Mouse (Mus musculus) kidney, adult 9 months (tissue): ENCODE measurements at regions not wholly inside any gene's neighbourhood (a gene's known extent, or its start where the extent isn't known, plus 50 kb on each side); places are given as distances from the start of the nearest gene placed in this dataset.
A peak's percentile ranks its signal among the peaks of the same experiment; 100 is the strongest.

ENCODE experiments used
- DNase-seq: peaks from one replicate; pipeline ENCODE4 v3.0.0; 2022

DNA sequence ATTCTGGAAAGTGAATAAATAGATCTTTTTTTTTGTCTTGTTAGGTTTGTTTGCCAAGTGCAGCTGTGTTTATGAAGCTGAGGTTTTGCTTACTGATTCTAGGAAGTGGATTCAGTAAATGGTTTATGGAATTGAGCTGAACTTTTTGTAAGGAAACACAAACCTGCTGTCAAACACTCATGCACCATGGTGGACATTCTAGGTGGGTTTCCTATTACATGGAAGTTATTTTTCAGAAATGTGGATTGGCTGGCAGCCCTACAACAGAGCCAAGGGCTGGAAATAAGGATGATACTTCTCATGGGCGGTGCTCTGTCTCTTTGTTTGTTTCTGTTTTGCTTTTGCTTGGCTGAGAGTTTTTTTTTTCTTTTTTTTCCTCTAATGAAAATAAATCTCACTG lies 508.5 kb upstream of the Kif2a start:
- DNase-seq: peak; percentile 9

DNA sequence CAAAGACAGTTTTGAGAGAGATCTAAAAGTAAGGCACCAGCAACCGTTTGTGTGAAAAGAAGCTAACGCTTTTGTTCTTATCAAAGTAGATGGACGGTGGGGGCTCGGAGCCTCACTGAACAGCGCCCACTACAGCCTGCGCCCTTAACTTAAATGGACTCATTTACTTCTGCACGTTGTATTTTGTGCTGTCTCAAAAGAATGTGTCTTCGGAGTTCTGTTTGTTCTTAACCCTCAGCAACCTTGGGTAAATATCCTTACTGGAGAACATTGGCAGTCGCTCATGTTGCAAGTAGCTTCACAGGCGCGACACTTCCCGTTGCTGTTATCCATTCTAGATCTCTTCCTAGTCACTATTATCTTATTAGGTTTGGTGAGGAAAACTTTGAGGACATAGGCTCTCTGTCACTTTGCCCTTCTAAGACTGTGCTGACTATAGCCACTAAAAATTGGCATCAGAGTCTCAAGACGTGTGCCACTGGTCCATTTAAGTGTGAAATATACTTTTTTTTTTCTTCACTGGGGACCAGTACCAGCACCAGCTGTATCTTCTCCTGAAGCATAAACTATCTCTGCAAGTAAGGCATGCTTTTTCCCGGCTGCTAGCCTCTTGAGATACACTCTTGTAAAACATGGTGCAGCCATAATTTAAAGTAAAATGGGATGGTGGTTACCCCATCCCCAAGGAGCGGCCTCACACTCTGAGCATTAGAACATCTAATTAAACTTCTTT lies 507.0 kb upstream of the Kif2a start:
- DNase-seq: peak; percentile 11

DNA sequence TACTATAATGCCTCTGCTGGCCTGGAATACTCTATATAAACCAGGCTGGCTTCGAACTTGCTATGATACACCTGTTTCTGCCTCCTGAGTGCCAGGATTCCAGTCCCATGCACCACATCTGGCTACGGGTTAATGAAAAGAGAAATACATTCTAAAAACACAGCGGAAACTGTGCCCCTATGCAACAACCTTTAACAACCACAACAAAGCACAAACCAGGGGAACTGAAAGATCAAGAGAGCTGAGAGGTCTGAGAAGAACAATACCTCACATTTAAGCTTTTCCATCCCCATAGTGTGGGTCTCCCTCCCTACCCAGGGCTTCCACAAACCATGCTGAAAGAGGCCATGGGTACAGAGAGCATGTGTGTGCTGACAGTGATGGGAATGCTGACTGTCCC lies 501.0 kb upstream of the Kif2a start:
- DNase-seq: no peak

DNA sequence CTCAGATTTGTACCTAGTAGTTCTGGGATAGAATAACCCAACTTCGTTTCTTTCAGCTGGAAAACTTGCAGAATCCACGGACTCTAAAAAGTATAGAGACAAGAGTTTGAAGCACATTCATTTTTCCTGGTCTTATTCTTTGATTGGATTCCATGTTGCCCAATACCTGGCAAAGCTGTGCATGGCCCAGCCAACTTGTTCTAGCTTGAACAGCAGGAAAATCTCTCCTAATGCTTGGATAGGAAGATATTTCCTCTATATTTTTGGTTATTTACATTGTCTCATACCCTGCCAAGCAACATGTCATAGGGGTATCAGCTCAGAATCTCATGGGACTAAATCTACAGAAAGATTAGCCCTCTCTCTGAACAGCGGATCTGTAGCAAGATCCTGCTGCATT lies 492.3 kb upstream of the Kif2a start:
- DNase-seq: no peak

DNA sequence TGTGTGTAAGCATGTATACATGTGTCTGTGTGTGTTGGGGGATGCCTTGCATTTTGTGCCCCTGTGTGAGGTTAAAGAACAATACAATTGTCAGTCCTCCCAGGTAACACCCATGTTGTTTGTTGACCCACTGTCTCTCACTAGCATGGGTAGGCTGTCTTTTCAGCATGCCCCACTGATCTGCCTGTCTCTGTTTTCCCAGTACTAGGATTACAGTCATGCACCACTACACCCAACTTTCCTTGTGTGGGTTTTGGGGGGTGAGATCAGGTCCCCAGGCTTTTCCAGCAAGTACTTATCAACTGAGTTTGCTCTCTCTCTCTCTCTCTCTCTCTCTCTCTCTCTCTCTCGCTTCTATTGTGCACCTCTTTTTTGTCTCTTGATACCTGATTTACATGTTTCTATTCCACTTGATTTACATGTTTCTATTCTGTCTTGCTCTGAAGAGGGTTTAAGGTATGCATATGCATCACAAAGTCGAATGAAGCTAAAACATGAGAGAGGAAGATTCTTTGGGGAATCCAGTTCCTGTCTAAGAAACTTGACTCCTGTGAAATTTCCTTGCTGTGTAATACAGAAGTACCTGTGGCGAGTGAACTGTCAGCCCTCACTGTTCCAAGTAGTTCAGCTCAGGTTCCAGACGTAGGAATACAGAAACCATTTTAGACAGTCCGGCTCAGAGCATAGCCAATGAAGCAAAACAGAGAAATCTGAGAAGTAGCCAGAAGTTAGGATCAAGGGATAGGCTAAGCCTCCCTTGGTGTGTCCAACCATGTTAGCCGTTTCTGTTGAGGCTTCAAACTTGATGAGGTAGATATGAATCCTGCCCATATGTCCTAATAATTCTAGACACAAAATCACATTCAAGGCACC lies 491.6 kb upstream of the Kif2a start:
- no peak for DNase-seq

DNA sequence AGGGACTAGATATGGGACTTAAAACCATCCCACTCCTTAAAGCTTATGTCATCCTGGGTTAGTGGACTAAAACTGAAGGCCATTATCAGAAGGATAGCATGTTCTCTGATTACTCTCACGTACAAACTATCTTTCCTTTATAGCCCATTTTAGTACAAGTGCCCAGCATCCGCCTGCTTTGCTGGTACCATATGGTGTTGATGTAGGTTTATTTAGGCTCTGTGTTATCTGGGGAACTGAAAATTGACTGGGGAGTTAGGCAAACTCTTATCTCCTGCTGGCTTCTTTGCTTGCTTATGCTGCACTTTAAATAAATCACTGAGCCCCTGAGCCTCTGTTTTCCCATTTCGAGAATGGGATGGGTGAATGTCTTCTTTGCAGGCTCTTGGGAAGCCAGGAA lies 485.4 kb upstream of the Kif2a start:
- no peak for DNase-seq

DNA sequence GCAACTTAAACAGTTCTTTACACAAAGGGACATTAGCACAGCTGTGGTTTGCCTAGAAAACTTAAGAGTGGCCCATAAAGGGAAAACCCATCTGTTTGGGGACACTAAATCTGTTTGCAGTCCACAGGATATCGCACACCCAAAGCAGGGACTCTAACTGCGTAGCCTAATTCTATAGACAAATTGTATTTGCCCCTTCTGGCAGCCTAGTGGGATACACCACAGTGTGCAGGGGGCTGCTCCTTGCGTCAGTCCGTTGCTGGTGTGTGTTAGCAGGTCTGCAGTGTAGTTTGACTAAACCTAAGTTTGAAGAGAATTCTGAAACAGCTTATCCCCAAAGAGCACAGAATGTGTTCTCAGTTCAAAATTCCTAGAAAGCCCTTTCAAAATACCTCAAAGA lies 484.9 kb upstream of the Kif2a start:
- DNase-seq: no peak

DNA sequence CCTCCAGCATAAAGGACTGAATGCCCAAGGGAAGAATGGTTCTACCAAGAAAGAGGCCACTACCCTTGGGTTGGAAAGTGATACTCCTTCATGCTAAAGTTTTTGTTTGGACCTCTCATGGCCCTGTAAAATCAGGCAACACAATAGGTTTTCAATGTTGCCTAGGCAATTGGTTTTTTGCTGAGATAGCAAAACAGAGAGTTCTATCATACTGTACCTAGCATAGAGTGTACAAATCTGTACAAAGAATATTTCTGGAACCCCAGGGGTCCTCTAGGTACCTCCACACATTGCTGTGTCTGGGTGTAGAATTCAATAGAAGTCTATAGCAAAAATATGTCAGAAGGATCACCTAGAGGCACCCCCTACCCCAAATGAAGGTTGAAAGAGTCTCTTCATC lies 483.4 kb upstream of the Kif2a start:
- DNase-seq: no peak

DNA sequence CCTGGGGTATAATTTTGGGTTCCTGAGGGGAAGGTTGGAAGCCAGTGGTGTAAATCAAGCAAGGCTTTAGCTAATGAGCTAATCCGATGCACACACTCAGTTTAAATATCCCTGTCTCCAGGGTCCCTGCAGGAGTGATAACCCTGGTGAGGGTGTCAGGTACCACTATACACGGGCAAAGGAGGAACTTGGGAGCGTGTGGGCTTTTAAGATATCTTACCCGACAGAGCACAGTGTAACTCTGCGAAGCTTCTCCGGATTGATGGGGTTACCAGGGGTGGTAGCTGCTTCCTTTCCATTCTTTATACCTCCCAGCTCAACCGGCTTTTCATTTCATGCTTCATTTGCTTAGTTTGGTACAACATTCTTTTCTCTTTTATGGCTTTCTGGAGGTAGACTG lies 480.3 kb upstream of the Kif2a start:
- no peak for DNase-seq

DNA sequence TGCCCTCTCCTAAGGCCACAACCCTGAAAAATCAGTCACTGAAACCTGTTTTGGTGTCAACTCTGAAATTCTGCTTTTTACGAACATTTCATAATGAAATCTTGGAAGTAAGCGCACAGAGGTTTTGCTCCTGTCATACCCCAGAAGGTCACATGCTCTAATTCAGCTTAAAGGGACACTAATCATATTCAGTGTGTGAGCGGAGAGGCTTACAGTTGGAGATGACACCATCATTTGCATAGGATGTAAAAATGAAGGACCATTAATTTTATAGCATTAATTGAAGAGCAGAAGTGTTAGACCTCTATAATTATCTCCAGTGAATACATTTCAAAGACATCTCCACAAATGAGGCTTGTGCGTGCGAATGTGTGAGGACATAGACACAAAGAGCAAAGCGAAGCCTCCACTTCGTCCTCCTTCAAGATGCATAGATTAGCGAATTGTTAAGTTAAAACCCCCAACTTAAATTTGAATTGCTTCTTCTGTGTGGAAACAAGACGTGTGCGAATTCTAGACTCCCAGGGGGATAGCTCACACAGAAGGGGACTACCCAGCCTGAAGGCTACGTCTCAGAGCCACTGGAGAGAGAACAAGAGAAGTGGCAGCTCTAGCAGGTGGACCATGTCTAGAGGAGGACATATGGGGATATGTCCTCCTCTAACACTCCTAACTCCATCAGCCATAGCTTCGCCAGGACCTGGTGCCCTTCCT lies 479.0 kb upstream of the Kif2a start:
- DNase-seq: no peak

DNA sequence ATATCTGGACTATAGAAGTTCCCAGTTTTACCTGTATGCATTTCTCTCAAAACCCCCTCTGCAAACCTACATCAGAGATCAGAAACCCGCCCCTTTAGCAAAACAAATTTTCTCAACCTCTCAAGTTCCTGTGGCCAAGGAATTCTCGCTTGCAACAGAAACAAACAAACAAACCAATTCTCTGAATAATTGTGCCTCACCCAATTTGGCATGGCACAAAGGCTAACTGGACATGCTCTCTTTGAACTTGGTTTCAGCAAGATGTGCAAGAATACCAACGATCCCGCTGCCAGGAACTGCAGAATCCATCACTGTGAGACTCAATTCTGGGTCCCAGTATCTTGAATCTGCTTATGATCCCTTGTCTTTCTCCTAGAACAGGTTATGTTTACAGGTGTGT lies 477.4 kb upstream of the Kif2a start:
- no peak for DNase-seq

DNA sequence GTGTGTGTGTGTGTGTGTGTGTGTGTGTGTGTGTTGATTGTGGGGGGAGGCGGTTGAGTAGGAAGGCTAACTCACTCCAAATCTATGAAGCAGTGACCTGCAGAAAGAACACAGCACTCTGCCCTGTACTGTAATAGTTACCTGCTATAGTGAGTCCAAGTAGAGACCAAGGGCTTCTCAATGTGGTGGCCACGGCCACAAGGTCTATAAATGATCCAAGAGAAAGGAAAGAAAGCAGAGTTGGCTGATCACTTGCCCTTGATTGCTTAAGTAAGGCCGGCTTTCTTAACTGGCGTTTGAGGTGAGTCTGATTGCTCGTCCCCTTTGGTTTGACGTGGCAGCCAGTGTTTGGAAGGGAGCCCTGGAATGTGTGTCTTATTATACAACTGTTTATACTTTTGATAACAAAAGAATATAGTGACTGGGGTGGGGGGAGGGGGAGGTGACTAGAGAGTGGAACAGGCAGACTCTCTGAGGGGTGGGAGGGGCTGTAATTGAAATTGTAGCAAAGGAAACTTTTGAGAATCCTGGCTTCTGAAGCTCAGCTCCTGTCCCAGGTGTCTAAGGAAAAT lies 473.3 kb upstream of the Kif2a start:
- DNase-seq: no peak

DNA sequence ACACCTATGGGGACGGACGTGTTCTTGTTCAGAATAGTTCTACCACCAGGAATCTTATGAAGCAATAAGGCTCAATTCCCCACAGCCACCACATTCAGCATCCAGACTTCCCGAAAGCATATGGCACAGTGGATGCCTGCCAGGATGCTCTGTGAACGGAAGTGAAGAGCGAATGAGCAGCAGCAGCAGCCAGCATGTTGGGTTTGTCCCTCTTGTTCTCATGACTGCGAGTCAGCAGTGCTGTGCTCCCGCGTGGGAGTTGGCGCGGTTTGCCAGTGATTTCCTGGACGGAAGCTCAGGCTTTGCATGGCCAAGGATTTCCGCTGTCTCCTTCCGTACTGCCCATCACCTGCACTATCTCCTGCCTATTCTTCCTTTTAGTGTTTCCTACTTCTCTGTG lies 471.8 kb upstream of the Kif2a start:
- DNase-seq: peak; percentile 23

DNA sequence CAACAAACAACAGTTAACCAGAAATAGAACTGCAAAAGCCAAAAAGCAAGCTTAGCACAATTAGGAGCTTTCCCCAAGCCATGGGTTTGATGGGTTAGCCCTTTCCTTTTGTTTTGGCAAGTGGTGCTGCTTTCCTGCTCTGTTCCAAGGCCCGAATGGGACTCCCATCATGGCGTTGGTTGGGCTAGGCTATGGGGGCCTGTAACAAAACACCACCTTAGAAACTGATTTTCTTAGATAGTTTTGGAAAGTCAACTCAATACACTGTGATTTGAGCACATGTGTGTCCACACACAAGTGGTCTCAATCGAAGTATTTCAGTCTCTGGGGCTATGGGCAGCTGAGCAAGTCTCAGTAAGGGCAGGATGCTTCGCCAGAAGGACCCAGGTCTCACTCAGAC lies 470.5 kb upstream of the Kif2a start:
- no peak for DNase-seq

DNA sequence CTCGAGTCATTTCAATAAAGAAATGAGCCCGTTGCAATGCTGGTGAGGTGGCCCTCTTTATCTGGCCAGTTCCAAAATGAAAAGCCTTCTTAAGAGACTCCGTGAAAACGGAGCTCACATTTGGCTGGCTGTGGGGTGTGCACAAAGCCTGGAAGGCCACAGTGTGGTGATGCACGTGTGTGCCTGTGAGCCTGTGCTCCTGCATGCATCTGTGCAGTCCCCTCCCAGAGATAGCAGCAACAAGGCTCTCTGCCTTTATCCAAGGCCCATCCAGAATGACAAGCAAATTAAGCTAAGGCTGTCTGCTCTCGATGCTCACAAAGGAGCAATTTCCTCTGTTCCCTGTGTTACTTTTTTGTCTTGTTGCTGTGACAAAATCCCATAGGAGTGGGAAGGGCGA lies 469.5 kb upstream of the Kif2a start:
- DNase-seq: no peak

DNA sequence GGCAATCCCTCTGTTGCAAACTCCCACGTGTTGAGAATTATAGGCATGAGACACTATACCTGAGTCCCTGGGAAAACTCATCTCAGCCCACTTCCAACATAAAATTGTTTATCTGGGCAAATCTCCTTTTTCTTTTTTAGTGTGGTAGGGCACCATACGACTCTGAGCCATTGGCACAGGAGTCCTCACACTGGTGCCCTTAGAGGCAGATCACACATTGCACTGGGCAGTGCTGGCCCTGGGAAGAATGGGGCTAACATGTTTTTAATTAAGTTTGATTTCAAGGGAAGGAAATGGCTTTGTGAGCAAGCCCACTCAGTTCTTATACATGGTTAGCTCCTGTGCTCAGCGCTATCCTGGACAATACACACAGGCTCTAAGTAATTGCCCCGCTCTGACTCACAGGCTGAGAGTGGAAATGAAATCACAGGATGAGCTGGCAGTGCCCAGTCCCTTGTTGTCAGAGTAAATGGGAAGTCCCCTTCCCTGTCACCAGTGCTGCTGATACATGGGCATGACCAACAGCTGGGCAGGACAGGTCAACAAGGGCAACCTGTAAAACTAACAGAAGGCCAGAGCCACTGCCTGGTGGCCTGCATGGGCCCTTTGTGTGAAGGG lies 463.6 kb upstream of the Kif2a start:
- DNase-seq: no peak

DNA sequence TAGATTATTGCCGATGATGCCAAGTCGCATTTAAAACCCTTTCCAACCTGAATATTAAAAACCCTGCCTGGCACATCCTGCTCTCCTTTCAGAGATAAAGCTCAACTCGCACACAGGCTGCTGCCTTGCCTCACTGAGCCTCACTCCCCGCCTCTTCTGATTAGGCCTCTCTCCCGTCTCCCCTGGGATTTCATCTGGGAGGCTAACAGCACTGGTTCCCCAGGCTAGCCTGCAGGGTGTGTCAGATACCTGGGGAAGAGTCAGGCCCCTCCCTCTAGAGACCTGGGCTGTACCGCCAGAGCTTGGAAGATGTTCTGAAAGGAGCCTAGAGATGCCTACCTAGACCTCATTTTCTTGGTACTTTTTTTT lies 462.7 kb upstream of the Kif2a start:
- no peak for DNase-seq

DNA sequence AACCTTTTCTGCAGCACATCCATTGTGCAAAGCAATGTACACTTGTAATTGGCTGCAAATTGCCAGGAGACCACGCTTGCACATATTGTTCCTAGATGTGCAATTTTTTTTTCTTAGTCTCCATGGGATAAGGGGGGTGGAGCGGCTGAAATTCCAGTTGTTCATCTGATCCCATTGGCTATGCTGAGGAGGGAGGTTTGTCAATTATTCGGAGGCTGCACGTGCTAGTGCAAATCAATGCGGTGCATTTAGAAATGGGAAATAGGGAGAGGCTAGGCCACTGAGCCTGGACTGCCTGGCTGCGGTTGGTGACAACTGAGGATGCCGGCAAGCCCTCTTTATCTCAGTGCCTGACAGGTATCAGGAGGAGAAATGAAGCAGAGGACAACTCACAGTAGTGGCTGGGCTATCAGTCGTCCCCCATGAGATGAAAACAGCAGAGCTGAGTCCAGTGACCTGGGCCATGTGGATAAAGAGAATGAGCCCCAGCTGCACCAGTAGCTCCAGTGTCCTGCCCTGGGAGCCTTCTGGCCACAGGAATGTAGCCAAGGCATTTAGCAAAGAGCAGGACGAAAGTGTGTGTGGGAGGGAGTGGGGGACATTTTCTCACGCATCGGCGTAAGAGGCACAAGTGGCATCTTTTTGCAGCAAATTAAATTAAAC lies 462.2 kb upstream of the Kif2a start:
- DNase-seq: no peak

DNA sequence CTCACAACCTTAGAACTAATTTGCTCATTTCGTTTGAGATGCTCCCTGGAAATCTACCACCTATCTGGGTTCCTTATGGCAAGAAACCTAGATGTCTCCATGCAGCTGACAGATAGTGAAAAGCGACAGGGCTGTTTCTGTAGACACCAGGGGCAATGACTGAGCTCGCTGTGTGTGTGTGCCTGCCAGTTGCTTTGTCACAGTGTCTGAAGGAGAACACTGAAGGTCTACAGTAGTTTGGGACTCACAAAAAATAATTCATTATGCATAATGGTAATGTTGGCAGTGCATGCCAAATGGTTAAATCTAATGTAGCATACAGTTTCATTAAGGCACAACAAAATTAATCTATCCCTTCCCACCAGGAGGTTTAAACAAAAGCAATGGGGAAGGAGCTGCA lies 453.2 kb upstream of the Kif2a start:
- no peak for DNase-seq

DNA sequence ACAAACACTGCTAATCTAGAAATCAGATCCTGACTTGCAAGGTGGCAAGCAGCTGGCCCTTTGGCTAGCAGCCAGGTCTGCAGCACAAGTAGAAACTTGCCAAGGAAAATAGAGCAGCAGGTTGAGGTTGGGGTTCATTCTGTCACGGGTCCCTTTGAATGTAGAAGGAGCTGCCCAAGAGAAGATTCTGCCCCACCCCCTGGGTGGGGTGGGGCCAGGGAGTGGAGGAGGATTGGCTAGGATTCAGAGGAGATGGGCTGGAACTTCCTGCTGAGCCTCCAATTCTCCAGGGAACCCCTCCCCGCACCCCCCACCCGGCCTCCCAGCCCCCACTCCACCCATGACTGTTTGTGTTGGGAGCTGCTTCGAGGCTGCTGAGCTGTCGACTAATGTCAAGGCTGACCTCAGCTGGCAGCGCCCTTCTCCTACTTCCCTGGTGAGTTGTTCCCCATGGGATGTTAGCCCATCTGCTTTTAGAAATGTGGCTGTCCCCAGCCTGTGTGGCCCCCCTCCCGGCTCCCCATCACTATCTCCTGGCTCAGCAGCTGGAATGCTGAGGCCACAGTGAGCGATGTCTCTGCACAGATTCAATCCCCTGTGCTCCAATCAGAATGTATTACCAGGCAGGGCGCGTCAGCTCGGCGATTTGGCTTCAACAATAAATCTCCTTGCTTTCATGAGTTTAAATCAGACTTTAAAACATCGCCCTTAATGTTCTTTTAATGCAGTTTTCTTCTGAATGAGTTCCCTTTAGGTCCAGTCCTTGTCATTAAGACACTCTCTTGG lies 447.8 kb upstream of the Kif2a start:
- DNase-seq: peak; percentile 84

DNA sequence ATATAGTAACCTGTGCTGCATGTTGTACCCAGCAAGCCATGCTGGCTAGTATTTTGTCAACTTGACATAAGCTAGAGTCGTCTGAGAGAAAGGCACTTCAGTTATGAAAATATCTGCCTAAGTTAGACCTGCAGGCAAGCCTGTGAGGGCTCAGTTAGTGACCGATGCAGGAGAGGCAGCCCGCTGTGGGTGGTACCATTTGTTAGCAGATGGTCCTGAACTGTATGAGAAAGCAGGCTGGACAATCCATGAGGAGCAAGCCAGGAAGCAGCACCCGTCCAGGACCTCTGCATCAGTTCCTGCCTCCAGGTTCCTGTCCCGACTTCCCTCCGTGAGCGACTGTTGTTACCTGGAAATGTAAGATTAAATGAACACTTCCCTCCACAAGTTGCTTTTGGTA lies 440.9 kb upstream of the Kif2a start:
- DNase-seq: no peak
